Mouse (Mus musculus): ENCODE measurements at regions not wholly inside any gene's neighbourhood (a gene's known extent, or its start where the extent isn't known, plus 50 kb on each side); places are given as distances from the start of the nearest gene placed in this dataset.
A peak's percentile ranks its signal among the peaks of the same experiment; 100 is the strongest.

GRCm38 (mm10) chr2:173930606-173931177, 145.4 kb upstream of the Stx16 start:
- no peak for DNase-seq (ENCODE audit: low spot score in 2 of 2)

DNA sequence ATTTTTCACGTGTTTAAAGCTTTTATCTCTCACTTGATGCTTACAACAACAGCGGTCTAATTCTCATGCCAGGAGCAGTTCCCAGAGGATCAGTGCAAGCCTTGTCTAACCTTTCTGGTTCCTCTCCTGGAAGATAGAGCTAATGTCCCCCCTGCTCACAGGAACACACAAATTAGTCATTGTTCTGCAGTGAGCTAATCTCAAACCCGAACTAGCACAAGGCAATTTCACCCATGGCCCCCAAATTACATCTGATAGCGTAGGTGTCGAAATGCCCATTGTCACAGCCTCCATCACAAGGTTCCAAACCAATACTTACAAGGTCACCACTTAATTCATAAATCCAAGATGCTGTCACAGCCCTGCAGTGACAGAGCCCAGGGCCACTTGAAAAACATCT, 140.4 kb upstream of the Stx16 start:
- DNase-seq (ENCODE audit: low spot score in 2 of 2): no peak

DNA sequence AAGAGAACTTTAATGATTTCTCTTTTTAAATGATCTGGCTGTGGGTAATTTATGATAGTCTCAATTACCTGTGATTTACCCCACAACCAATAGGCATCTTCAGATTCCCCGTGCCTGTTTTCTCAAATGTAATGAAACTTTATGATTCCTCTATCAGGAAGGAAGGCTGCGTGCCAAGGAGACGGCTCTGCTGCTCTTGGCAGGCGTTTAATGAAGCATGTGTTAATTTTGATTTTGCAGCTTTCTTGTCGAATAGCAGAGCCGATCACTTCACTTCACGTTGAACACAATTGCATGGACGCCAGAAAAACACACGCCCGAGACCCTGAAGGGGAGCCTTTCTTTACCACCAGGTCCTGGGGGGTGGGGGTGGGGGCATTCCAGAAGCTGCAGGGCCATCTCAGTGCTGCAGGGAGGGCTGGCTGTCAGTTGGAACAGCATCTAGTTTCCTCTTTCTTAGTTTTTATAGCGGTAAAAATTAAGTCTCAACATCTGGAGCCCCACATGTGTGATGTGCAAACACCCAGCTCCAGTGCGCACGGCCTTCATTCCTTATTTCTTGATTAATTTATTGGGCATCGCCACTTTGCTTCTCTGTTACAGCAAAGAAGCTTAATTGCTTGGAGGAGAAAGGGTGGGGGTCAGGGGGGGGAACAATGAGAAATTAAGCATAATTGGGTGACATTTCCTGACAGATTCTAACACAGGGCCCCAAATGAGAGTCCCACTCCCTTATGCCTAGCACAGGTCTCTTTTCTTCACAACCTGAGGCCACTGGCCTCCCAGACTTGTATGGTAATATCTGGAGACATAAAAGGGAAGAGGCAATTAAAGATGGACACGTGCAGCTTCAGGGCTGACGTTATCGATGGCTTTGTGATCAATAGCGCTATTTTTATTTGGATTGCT, 138.3 kb upstream of the Stx16 start:
- peak; percentile 64 to 70 for DNase-seq (ENCODE audit: low spot score in 2 of 2)

- DNase-seq (ENCODE audit: low spot score in 2 of 2): no peak
These were observed 137.7 kb upstream of the Stx16 start for GRCm38 (mm10) chr2:173938440-173938787.

GRCm38 (mm10) chr2:173945441-173945840, 130.7 kb upstream of the Stx16 start:
- no peak for DNase-seq (ENCODE audit: low spot score in 2 of 2)

- DNase-seq (ENCODE audit: low spot score in 2 of 2): no peak
These were observed 127.5 kb upstream of the Stx16 start for GRCm38 (mm10) chr2:173948586-173948985.

DNA sequence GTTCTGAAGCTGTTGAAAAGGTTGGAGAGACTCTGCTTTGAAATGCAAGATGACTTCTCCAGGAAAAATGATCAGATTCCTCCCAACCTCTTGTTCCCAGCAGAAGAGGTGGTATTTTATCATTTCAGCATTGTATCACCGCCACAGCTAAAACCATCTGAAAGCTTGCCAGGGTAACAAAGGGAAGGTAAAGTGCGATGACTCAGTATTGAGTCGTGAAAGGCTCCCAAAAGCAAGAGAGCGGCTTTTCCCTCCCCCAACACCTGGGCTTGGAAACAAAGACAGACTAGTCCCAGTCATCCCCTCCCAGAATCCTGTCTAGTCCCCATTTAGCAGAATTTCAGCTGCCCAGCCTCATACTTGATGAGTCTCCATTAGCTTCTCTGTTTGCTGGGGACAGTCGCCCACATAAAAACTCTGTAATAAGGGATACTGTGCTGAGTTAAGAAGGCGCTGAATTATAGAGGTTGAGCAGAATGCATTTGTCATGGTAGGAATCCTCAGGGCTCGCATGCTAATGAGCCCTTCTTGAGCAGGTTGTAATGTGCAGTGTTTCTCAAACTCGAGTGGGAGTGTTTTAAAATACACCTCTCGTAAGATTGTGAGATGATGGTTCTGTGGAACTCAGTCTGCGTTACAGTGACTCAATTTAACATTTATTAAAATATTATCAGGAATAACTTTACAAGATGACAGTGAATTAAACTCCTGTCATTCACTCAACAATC, 125.8 kb upstream of the Stx16 start:
- peak in 1 of 2 experiments; percentile 19 for DNase-seq (ENCODE audit: low spot score in 2 of 2)

DNA sequence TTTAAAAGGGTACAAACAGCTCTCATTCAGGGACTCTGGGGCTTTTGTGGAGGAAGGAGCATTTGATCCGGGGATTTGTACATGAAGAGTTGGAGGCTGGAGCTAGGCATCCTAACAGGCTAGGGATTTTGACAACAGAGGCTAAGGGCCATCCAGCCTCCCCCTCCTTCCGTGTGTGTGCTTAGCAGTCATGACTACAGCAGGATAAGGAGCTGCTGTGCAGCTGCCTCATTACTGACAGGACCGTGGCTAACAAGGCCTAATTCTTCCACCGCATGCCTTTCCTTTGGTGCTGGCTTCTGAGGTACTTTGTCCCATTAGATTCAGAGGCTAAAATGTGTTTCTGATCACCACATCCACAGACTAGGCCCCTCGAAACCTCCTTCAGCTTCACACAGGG, 110.0 kb upstream of the Stx16 start:
- no peak for DNase-seq (ENCODE audit: low spot score in 2 of 2)

DNA sequence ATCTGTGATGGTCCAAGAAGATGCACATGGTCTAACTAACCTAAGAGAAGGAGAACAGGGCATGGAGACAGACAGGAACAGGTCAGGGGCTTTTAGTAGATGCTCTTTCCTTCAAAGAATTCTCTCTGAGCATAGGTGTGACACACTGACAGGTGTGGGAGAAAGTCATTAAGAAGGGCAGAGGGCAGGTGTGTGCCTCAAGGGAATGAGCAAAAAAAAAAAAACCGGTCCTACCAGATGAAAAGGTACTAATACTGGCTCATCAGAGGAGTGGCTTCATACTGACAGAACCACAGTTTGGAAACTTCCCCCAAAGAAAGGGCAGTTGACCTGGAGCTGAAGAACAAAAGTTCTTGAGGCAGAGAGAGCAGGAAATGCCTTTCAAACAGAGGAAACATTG, 105.3 kb upstream of the Stx16 start:
- no peak for DNase-seq (ENCODE audit: low spot score in 2 of 2)

- DNase-seq (ENCODE audit: low spot score in 2 of 2): peak in 1 of 2 experiments; percentile 10
These were observed 99.6 kb upstream of the Stx16 start for GRCm38 (mm10) chr2:173976314-173977053.

GRCm38 (mm10) chr2:173977236-173978053, 98.7 kb upstream of the Stx16 start:
- peak in 1 of 2 experiments; percentile 2 for DNase-seq (ENCODE audit: low spot score in 2 of 2)

DNA sequence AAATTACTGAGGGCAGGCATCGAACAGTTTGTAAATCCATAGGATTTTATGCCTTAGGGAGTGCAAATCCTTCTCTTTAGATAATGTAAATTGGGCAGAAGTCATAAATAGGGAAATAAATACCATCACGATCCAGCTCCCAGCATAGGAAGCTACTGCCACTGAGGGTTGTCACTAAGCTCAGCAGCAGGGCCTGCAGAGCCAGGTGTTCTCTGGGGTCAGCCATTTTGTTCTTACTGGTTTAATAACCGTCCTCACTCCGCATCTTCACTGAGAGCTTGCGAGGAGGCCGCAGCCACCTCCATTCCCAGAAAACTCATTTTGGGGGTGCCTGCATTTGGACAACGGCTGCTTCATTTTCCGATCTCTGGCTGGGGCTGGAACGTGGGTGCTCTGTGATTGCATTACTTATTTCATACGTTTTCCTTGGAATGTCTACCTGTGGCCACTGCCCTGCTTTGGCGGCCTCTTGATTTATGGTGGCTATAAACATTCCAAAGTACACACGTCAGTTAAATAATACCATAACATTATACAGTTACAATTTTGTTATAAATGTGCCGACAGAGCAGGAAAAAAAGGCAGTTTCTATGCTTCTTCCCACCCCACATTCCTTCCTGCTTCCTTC, 97.9 kb upstream of the Stx16 start:
- DNase-seq (ENCODE audit: low spot score in 2 of 2): peak in 1 of 2 experiments; percentile 5

GRCm38 (mm10) chr2:173981036-173981435, 95.1 kb upstream of the Stx16 start:
- peak in 1 of 2 experiments; percentile 0 for DNase-seq (ENCODE audit: low spot score in 2 of 2)

- no peak for DNase-seq (ENCODE audit: low spot score in 2 of 2)
These were observed 88.6 kb upstream of the Stx16 start for GRCm38 (mm10) chr2:173987516-173987915.

DNA sequence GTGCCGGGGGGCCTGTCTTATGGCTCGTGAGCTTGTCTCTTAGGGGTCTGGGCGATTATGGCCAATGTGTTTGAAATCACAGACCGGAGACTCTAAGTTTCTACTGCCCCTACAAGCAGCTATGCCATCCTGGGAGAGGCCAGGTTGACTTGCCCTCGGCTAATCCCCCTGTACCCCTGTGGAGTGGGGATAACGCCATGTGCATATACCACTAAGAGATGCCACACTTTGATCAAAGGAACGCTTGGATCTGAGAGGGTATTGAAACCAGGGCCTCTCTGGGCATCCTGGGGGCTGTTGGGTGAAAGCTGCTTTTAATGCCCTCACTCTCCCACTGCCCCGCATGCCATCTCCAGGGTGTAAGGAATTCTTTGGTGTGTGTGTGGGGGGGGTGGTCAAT, 88.2 kb upstream of the Stx16 start:
- no peak for DNase-seq (ENCODE audit: low spot score in 2 of 2)

- DNase-seq (ENCODE audit: low spot score in 2 of 2): peak; percentile 41 to 69
These were observed 87.3 kb upstream of the Stx16 start for GRCm38 (mm10) chr2:173988641-173989336.

DNA sequence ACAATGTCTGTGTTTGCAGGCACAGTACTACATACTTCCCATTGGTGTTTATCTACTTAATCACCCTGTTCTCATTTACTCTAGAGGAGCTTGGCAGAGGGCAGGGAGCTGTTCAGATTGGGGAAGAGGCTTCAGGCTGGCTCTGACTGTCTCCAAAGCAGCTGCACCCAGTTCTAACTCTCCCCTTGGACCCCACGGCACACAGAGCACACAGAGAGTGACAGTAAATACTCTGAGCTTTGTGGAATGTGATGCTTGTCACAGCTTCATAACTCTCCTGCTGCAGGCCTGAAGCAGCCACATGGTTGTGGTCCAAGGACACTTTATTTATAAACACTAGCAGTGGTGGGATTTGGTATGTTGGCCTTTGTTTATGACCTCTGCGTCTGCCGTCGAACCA, 85.4 kb upstream of the Stx16 start:
- DNase-seq (ENCODE audit: low spot score in 2 of 2): no peak

DNA sequence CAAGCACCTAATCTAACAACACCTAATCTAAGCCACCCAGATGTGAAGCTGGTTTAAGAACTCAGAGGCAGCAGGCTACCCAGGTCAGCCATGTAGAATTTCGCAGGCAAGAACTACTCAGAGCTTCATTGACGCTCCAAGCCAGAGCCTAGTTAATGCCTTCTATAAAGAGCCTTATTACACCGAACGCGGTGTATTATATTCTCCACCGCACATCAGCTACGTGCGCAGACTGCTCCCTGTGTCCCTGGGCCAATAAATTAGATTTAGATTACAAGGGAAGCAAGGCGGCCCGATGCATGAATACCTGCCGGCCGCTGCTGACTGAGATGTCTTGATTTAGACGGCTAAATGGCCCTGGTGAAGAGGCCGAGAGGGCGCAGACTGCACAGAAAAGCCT, 84.7 kb upstream of the Stx16 start:
- no peak for DNase-seq (ENCODE audit: low spot score in 2 of 2)

DNA sequence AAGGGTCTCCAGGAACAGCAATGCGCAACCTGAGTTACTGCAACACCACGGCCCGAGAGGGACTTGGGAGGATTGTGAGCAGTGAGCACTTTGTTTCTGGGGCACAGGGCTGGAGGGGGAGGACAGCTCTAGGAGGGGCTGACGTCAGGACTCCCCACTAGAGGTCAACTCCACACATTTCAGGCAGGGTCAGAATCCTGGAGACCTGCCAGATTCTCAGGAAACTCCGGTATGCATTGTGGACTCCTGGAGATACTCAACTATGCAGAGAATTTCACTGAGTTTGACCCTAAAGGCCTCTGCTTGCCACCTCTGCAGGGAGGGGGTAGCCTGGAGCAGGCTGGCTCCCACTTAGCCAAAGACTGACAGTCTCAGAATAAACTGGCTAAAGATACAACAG, 84.1 kb upstream of the Stx16 start:
- DNase-seq (ENCODE audit: low spot score in 2 of 2): no peak

- DNase-seq (ENCODE audit: low spot score in 2 of 2): no peak
These were observed 82.6 kb upstream of the Stx16 start for GRCm38 (mm10) chr2:173993431-173993955.

Data from right cerebral cortex, postnatal 10 days (tissue).